Mouse (Mus musculus): ENCODE data around the gene Polr3b.

GRCm38 (mm10) chr10:84604335-84604734 is 17.8 kb upstream of the Polr3b start:
- no peak for TF ChIP-seq CTCF (IDR thresholded peaks at IDR 0.05; ENCODE audit: borderline replicate concordance, extremely low read depth, insufficient read depth, insufficient read length)
- TF ChIP-seq POLR2A (IDR thresholded peaks at IDR 0.05; ENCODE audit: borderline replicate concordance, extremely low read depth, insufficient read depth, insufficient read length, poor library complexity, severe bottlenecking), result no peak

Measured in brain, embryonic 14.5 days (tissue).